ENCODE assay signal across 8 mouse cellular contexts in genomic region chr5:112324637-112325545, GRCm38 (mm10). TPM values are rescaled to one million over a fixed set of nuclear protein-coding genes. Genes with fewer than 3 reads are reported as not detected.
A peak's percentile ranks its signal among the peaks of the same experiment; 100 is the strongest.
DNase-seq lines count a peak whose midpoint lies in the region; ATAC-seq and TF ChIP-seq lines count a peak whose summit lies in the region.

No protein-coding gene starts in this region.

- no peak overlapping the region for H3K27ac ChIP-seq in hindbrain, embryonic 16.5 days (ENCODE audit: low read depth, low read length)
- peak overlapping the region; percentile 83 for H3K27ac ChIP-seq in liver, embryonic 13.5 days

- H3K9me3 ChIP-seq in hindbrain, embryonic 16.5 days (ENCODE audit: control insufficient read depth, low read length): no peaks in the 10 kb centered on the region
- no peaks in the 10 kb centered on the region for H3K9me3 ChIP-seq in liver, embryonic 13.5 days (replicated peaks)

- peak; percentile 77 for DNase-seq in B cell, adult 2 months
- DNase-seq in liver, embryonic 13.5 days: peak; percentile 74
- DNase-seq in urinary bladder, postnatal 36 days (ENCODE audit: low spot score in 2 of 2): peak; percentile 20 to 51
- DNase-seq in layer of hippocampus, adult 8-10 months (ENCODE audit: low spot score in 2 of 2): no peak

- H3K4me1 ChIP-seq in hindbrain, embryonic 16.5 days (ENCODE audit: control insufficient read depth, insufficient read depth, low read depth, low read length): peaks cover 15% of the 10 kb centered on the region
- peaks cover 45% of the 10 kb centered on the region for H3K4me1 ChIP-seq in liver, embryonic 13.5 days (replicated peaks)

- H3K4me3 ChIP-seq in hindbrain, embryonic 16.5 days (ENCODE audit: low read length): no peak overlapping the region
- H3K4me3 ChIP-seq in liver, embryonic 13.5 days (replicated peaks): peak overlapping the region; percentile 99
- H3K4me3 ChIP-seq in myocyte: peak overlapping the region; percentile 67

- H3K79me2 ChIP-seq in myocyte (ENCODE audit: control insufficient read depth, insufficient read depth): peaks cover 17% of the 10 kb centered on the region

- peak overlapping the region; percentile 58 for H3K4me2 ChIP-seq in hindbrain, embryonic 16.5 days (ENCODE audit: low read length)
- peak overlapping the region; percentile 81 for H3K4me2 ChIP-seq in liver, embryonic 13.5 days
- H3K4me2 ChIP-seq in myocyte (ENCODE audit: low read depth): peak overlapping the region; percentile 88

- peaks cover 10% of the 10 kb centered on the region for H3K36me3 ChIP-seq in hindbrain, embryonic 16.5 days (ENCODE audit: control insufficient read depth, insufficient read depth, low read length)
- H3K36me3 ChIP-seq in liver, embryonic 13.5 days: peaks cover 25% of the 10 kb centered on the region
- H3K36me3 ChIP-seq in myocyte (ENCODE audit: control insufficient read depth, insufficient read depth): no peaks in the 10 kb centered on the region

- ATAC-seq in activated CD4-positive, CD25-positive, alpha-beta regulatory T cell, adult 4 months: peak; percentile 73
- ATAC-seq in erythroid progenitor cell, adult 5-6 weeks (replicated peaks; ENCODE audit: low FRiP score, poor library complexity, severe bottlenecking): peak; percentile 73
- ATAC-seq in hindbrain, embryonic 16.5 days: no peak
- peak; percentile 90 for ATAC-seq in liver, embryonic 13.5 days (ENCODE audit: low read depth)

- H3K9ac ChIP-seq in hindbrain, embryonic 16.5 days (ENCODE audit: low read depth, low read length): no peak overlapping the region; the same call in 1 of the 2 replicates
- H3K9ac ChIP-seq in liver, embryonic 13.5 days: peak overlapping the region; percentile 67

- 37% methylated on average over 24 of the region's 24 CpGs for WGBS in hindbrain, embryonic 16.5 days
- WGBS in liver, embryonic 13.5 days (ENCODE audit: insufficient replicate concordance): 11% methylated on average over 24 of the region's 24 CpGs

- TF ChIP-seq POLR2A in myocyte (IDR thresholded peaks at IDR 0.05; ENCODE audit: insufficient read length, low read depth): peak; percentile 42

- H3ac ChIP-seq in myocyte (ENCODE audit: control insufficient read depth, insufficient read length): no peak overlapping the region

- H3K27me3 ChIP-seq in hindbrain, embryonic 16.5 days (replicated peaks; ENCODE audit: control insufficient read depth, insufficient read depth, low read length): no peaks in the 10 kb centered on the region
- no peaks in the 10 kb centered on the region for H3K27me3 ChIP-seq in liver, embryonic 13.5 days
- no peaks in the 10 kb centered on the region for H3K27me3 ChIP-seq in myocyte (ENCODE audit: control insufficient read depth, insufficient read depth, insufficient read length)

TF ChIP-seq in myocyte, 11 proteins besides CTCF, POLR2A, EP300 and RAD21:
- TF ChIP-seq TCF12 (IDR thresholded peaks at IDR 0.05; ENCODE audit: insufficient read depth, poor library complexity, severe bottlenecking): no peak
- no peak for TF ChIP-seq POLR2AphosphoS2 (IDR thresholded peaks at IDR 0.05; ENCODE audit: insufficient read length, low read depth)
- peak in 1 of 3 experiments; percentile 49 for TF ChIP-seq MYOG (IDR thresholded peaks at IDR 0.05; ENCODE audit: control insufficient read depth in 1 of 3, insufficient read depth in 1 of 3, insufficient read length in 2 of 3, low read depth in 2 of 3)
- peak in 1 of 3 experiments; percentile 54 for TF ChIP-seq MYOD1 (IDR thresholded peaks at IDR 0.05; ENCODE audit: control insufficient read depth in 1 of 3, insufficient read length in 2 of 3, low read depth in 2 of 3)
- no peak for TF ChIP-seq CEBPB (IDR thresholded peaks at IDR 0.05; ENCODE audit: insufficient read depth, poor library complexity, severe bottlenecking)
- TF ChIP-seq SRF (IDR thresholded peaks at IDR 0.05; ENCODE audit: control insufficient read depth, insufficient read length, low read depth): no peak
- no peak for TF ChIP-seq E2F4 (IDR thresholded peaks at IDR 0.05; ENCODE audit: insufficient read depth)
- peak; percentile 57 for TF ChIP-seq USF1 (IDR thresholded peaks at IDR 0.05; ENCODE audit: low read depth)
- peak; percentile 74 for TF ChIP-seq MAX (IDR thresholded peaks at IDR 0.05; ENCODE audit: low read depth)
- TF ChIP-seq TCF3 (IDR thresholded peaks at IDR 0.05; ENCODE audit: insufficient read length, low read depth): no peak
- no peak for TF ChIP-seq REST (IDR thresholded peaks at IDR 0.05; ENCODE audit: insufficient read depth, insufficient read length)

RNA-seq across cellular contexts. Expression of gene Tfip11, which starts 1.3 kb away (rescaled TPM):
- 10 to 100 TPM; 11.8 to 18.4 TPM for polyA plus RNA-seq in activated CD4-positive, CD25-positive, alpha-beta regulatory T cell, adult 4 months (2017; shearing (Covaris generic))
- 6.3 and 8.6 TPM in 2 replicates for total RNA-seq in erythroid progenitor cell, adult 5-6 weeks (2015; ENCODE audit: low replicate concordance)
- 10.5 and 25.9 TPM in 2 replicates for total RNA-seq in erythroid progenitor cell, adult 5-6 weeks (2017; ENCODE audit: low replicate concordance)
- 31.9 and 34.6 TPM in 2 replicates for polyA plus RNA-seq in hindbrain, embryonic 16.5 days (2015; fragmentation: Nextera tagmentation; extraction: Ambion mirVana)
- 14.1 and 15.7 TPM in 2 replicates for polyA plus RNA-seq in liver, embryonic 13.5 days (2015; fragmentation: Nextera tagmentation; extraction: Ambion mirVana)
- 31.7 TPM for polyA plus RNA-seq in myocyte (2012; fragmentation: generic; extraction: Trizol)
- 10 to 100 TPM; 40.5 to 43.7 (median 42.7) TPM for total RNA-seq in layer of hippocampus, adult 8-10 months (2022)

RNA-seq across cellular contexts. Expression of gene Srrd, which starts 17.9 kb away (rescaled TPM):
- 1 to 10 TPM; 1.5 to 2.7 TPM for polyA plus RNA-seq in activated CD4-positive, CD25-positive, alpha-beta regulatory T cell, adult 4 months (2017; shearing (Covaris generic))
- total RNA-seq in erythroid progenitor cell, adult 5-6 weeks (2015; ENCODE audit: low replicate concordance): 15.1 and 20.1 TPM in 2 replicates
- 0.38 and 6.2 TPM in 2 replicates for total RNA-seq in erythroid progenitor cell, adult 5-6 weeks (2017; ENCODE audit: low replicate concordance)
- 58.3 and 60.8 TPM in 2 replicates for polyA plus RNA-seq in hindbrain, embryonic 16.5 days (2015; fragmentation: Nextera tagmentation; extraction: Ambion mirVana)
- polyA plus RNA-seq in liver, embryonic 13.5 days (2015; fragmentation: Nextera tagmentation; extraction: Ambion mirVana): 15.8 and 20.2 TPM in 2 replicates
- 19.0 TPM for polyA plus RNA-seq in myocyte (2012; fragmentation: generic; extraction: Trizol)
- total RNA-seq in layer of hippocampus, adult 8-10 months (2022): 10 to 100 TPM; 26.1 to 30.5 (median 28.1) TPM

RNA-seq across cellular contexts. Expression of gene Hps4, which starts 18.0 kb away (rescaled TPM):
- polyA plus RNA-seq in activated CD4-positive, CD25-positive, alpha-beta regulatory T cell, adult 4 months (2017; shearing (Covaris generic)): 10 to 100 TPM; 15.2 to 18.3 TPM
- total RNA-seq in erythroid progenitor cell, adult 5-6 weeks (2015; ENCODE audit: low replicate concordance): 8.0 and 14.1 TPM in 2 replicates
- 0.64 and 1.9 TPM in 2 replicates for total RNA-seq in erythroid progenitor cell, adult 5-6 weeks (2017; ENCODE audit: low replicate concordance)
- polyA plus RNA-seq in hindbrain, embryonic 16.5 days (2015; fragmentation: Nextera tagmentation; extraction: Ambion mirVana): 37.4 and 39.6 TPM in 2 replicates
- 12.1 and 13.4 TPM in 2 replicates for polyA plus RNA-seq in liver, embryonic 13.5 days (2015; fragmentation: Nextera tagmentation; extraction: Ambion mirVana)
- polyA plus RNA-seq in myocyte (2012; fragmentation: generic; extraction: Trizol): 19.1 TPM
- total RNA-seq in layer of hippocampus, adult 8-10 months (2022): 10 to 100 TPM; 37.3 to 45.1 (median 39.2) TPM

RNA-seq across cellular contexts. Expression of gene Gm6583, which starts 30.9 kb away (rescaled TPM):
- polyA plus RNA-seq in activated CD4-positive, CD25-positive, alpha-beta regulatory T cell, adult 4 months (2017; shearing (Covaris generic)): not detected
- total RNA-seq in erythroid progenitor cell, adult 5-6 weeks (2015; ENCODE audit: low replicate concordance): not detected in 2 replicates
- total RNA-seq in erythroid progenitor cell, adult 5-6 weeks (2017; ENCODE audit: low replicate concordance): not detected in 2 replicates
- 0.17 and 0.21 TPM in 2 replicates for polyA plus RNA-seq in hindbrain, embryonic 16.5 days (2015; fragmentation: Nextera tagmentation; extraction: Ambion mirVana)
- polyA plus RNA-seq in liver, embryonic 13.5 days (2015; fragmentation: Nextera tagmentation; extraction: Ambion mirVana): 0.08 and 0.38 TPM in 2 replicates
- polyA plus RNA-seq in myocyte (2012; fragmentation: generic; extraction: Trizol): 0.04 TPM
- total RNA-seq in layer of hippocampus, adult 8-10 months (2022): not detected

RNA-seq across cellular contexts. Expression of gene Tpst2, which starts 48.4 kb away (rescaled TPM):
- 10 to 100 TPM; 75.0 to 86.1 TPM for polyA plus RNA-seq in activated CD4-positive, CD25-positive, alpha-beta regulatory T cell, adult 4 months (2017; shearing (Covaris generic))
- total RNA-seq in erythroid progenitor cell, adult 5-6 weeks (2015; ENCODE audit: low replicate concordance): 3.4 and 6.5 TPM in 2 replicates
- total RNA-seq in erythroid progenitor cell, adult 5-6 weeks (2017; ENCODE audit: low replicate concordance): 5.8 and 19.2 TPM in 2 replicates
- 35.6 and 35.9 TPM in 2 replicates for polyA plus RNA-seq in hindbrain, embryonic 16.5 days (2015; fragmentation: Nextera tagmentation; extraction: Ambion mirVana)
- polyA plus RNA-seq in liver, embryonic 13.5 days (2015; fragmentation: Nextera tagmentation; extraction: Ambion mirVana): 35.4 and 36.0 TPM in 2 replicates
- 94.7 TPM for polyA plus RNA-seq in myocyte (2012; fragmentation: generic; extraction: Trizol)
- total RNA-seq in layer of hippocampus, adult 8-10 months (2022): 10 to 100 TPM; 33.0 to 49.0 (median 39.5) TPM

Comparison
In these comparisons a context has a peak if more than half of its experiments do, and no peak if none do; other contexts are left out.
1. DNase-seq: peak in B cell, adult 2 months (2 of 2), liver, embryonic 13.5 days (single experiment) and urinary bladder, postnatal 36 days (2 of 2); none in layer of hippocampus, adult 8-10 months (0 of 2).
2. Peak in every context shown above with its lines, with median percentiles within 50 percentile points of each other: H3K4me2 ChIP-seq.